Mouse (Mus musculus): ENCODE measurements around the gene S100a6.

DNA sequence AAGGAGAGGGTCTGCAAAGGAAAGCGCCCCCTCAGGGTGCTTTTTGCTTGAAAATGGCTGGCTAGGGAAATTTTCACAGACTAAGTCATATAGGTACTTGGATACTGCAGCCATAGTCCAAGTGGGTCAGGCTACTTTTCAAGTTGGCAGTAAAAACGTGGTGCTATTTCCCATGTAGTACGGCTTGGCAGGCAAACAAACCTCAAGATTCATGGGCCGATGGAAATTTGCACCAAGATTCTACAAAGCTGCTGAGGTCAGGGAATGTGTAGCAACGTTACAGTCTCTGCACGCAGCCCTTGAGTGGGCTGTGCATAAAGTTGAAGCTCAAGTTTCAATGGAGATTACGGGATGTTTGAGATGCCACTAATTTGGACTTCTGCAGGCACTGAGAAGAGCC lies 33.2 kb upstream of the S100a6 start:
- TF ChIP-seq GATA1 (IDR thresholded peaks at IDR 0.05; ENCODE audit: borderline replicate concordance, low read length), result no peak
- TF ChIP-seq FLI1 (IDR thresholded peaks at IDR 0.05; ENCODE audit: low read length), result no peak

Data from megakaryocyte, embryonic 14.5 days (primary cell).